Mouse (Mus musculus) erythroblast, embryonic 14.5 days (primary cell): ENCODE data around the gene Hikeshi. TPM values are rescaled to one million over a fixed set of nuclear protein-coding genes. Genes with fewer than 3 reads are reported as not detected.
A peak's percentile ranks its signal among the peaks of the same experiment; 100 is the strongest.

ENCODE experiments used
- H3K27me3 ChIP-seq: 2 replicates; pipeline ENCODE4 v1.6.1; 2012; ENCODE audit warnings: inconsistent platforms; ENCODE audit not compliant: control insufficient read depth
- H3K36me3 ChIP-seq: 2 replicates; pipeline ENCODE4 v1.6.1; 2012; ENCODE audit warnings: mild to moderate bottlenecking, inconsistent platforms; ENCODE audit not compliant: control insufficient read depth
- H3K4me1 ChIP-seq: 2 replicates; pipeline ENCODE4 v1.6.1; 2012; ENCODE audit warnings: inconsistent platforms; ENCODE audit not compliant: control insufficient read depth
- H3K4me3 ChIP-seq: replicated peaks from 2 replicates; pipeline ENCODE3; 2012; ENCODE audit warnings: moderate library complexity, mild to moderate bottlenecking, inconsistent platforms
- H3K9me3 ChIP-seq: 2 replicates; pipeline ENCODE4 v1.6.1; 2012; ENCODE audit warnings: low read length, inconsistent platforms, mixed read lengths; ENCODE audit not compliant: control insufficient read depth
- GATA1 ChIP-seq: IDR thresholded peaks from 2 replicates; pipeline ENCODE4 v1.6.1; 2012; ENCODE audit warnings: low read length, inconsistent platforms, mixed read lengths
- TAL1 ChIP-seq: IDR thresholded peaks from 3 replicates; pipeline ENCODE4 v1.6.1; 2012; ENCODE audit warnings: low read length, inconsistent platforms, mixed read lengths
- polyA plus RNA-seq: library from polyadenylated mRNA; stranded (reverse); fragments of >175 nt; gene quantifications from 2 replicates; pipeline ENCODE4 v1.2.3, GENCODE M21; 2012

Gene Hikeshi
- 1.1 and 2.1 TPM in 2 replicates for polyA plus RNA-seq

DNA sequence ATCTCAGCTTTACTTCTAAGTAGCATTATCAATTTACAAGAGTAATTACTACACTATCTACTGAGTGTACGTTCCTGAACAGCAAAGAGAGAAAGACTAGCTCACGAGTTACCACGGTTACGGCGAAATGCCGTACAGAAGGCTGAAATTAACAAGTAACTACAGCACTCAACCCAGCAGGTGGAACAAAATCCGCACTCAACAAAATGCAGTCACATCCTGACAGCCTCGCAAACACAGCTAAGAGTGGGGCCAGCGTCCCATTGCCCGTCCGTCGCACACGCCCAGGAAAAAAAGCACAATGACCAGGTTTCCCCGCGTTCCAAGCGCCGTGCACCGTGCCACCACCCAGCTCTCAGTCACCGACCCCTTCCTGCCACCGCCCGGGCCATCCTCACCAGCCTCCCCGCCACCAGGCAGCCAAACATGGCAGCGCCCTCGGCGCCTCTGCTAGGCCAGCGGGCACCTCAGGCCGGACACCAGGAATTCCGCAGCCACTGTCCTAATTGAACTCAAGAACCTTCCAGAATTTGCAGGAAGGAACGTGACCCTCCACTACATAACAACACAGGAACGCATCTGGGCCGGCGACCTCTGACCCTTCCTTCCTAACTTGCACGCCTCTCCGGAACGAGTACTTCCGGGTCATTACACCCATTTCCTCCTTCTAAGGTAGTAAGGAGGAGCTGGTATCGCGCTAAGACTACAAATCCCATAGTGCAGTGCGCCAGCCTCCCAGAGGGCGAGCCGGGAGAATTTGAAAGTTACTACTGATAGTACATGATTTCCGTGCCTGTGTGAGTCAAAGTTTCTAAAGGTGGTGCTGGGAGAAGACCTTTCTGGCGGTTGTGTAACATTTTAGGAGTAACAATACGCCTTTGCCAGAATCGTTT is at the start of gene Hikeshi:
Gene Hikeshi, minus strand, starts transcription at position 634 of the 893 bp plus-strand sequence.
- H3K4me3 ChIP-seq = peak within 1 kb of the TSS; percentile 83
- TF ChIP-seq GATA1 (no peak), TAL1 (no peak)
- H3K4me1 ChIP-seq = peaks cover 22% of the 10 kb centered on the region
- no peaks in the 10 kb centered on the region for H3K27me3 ChIP-seq
- no peaks in the 10 kb centered on the region for H3K36me3 ChIP-seq
- H3K9me3 ChIP-seq = no peaks in the 10 kb centered on the region

- no peak overlapping the region for H3K4me3 ChIP-seq
- no peaks in the 10 kb centered on the region for H3K27me3 ChIP-seq
- peaks cover 23% of the 10 kb centered on the region for H3K4me1 ChIP-seq
- TF ChIP-seq TAL1 (no peak), GATA1 (no peak)
- no peaks in the 10 kb centered on the region for H3K36me3 ChIP-seq
- no peaks in the 10 kb centered on the region for H3K9me3 ChIP-seq
Observed at GRCm38 (mm10) chr7:89984421-89984820, 43.4 kb upstream of the Hikeshi start.

DNA sequence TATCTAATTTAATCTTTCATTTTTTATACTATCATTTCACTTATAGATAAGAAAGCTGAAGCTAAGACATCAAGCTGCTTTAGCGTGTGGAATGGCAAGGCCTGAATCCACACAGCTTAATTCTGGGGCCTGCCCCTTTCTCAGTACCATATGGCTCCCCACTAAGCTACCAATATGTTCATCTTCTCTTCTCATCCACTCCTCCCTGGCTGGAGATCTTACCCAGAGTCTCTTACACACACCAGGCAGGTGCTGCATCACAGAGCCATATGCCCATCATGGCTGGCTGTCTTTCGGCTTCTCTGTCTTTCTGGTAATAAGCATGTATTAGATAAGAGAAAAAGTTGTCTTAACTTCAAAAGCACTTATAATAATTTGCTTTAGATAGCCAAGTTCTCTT is 42.4 kb upstream of the Hikeshi start:
- Histone ChIP-seq H3K36me3 (peaks cover 3% of the 10 kb centered on the region), H3K9me3 (no peaks in the 10 kb centered on the region), H3K4me1 (peaks cover 32% of the 10 kb centered on the region), H3K27me3 (no peaks in the 10 kb centered on the region), H3K4me3 (no peak overlapping the region)
- TF ChIP-seq GATA1 (no peak), TAL1 (no peak)

- no peaks in the 10 kb centered on the region for H3K27me3 ChIP-seq
Observed at GRCm38 (mm10) chr7:89981557-89981956, 40.6 kb upstream of the Hikeshi start.

GRCm38 (mm10) chr7:89980485-89981422 is 39.8 kb upstream of the Hikeshi start, which contains the start of gene Eed:
Gene Eed, minus strand, starts transcription at chr7:89980983.
- H3K9me3 ChIP-seq = no peaks in the 10 kb centered on the region
- peaks cover 36% of the 10 kb centered on the region for H3K4me1 ChIP-seq
- TF ChIP-seq GATA1 (no peak), TAL1 (no peak)
- H3K4me3 ChIP-seq = peak within 1 kb of the TSS; percentile 100
- no peaks in the 10 kb centered on the region for H3K27me3 ChIP-seq
- H3K36me3 ChIP-seq = peaks cover 28% of the 10 kb centered on the region

More at GRCm38 (mm10) chr7:89981557-89981956, 40.6 kb upstream of the Hikeshi start:
- peaks cover 41% of the 10 kb centered on the region for H3K4me1 ChIP-seq
- H3K4me3 ChIP-seq = peak overlapping the region; percentile 100
- peaks cover 20% of the 10 kb centered on the region for H3K36me3 ChIP-seq
- no peak for TF ChIP-seq GATA1
- no peak for TF ChIP-seq TAL1
- no peaks in the 10 kb centered on the region for H3K9me3 ChIP-seq

GRCm38 (mm10) chr7:89980133-89980484 is 39.1 kb upstream of the Hikeshi start:
- H3K36me3 ChIP-seq = peaks cover 35% of the 10 kb centered on the region
- H3K9me3 ChIP-seq = no peaks in the 10 kb centered on the region
- no peaks in the 10 kb centered on the region for H3K27me3 ChIP-seq
- TF ChIP-seq GATA1 = no peak
- no peak for TF ChIP-seq TAL1
- H3K4me3 ChIP-seq = peak overlapping the region; percentile 100
- peaks cover 36% of the 10 kb centered on the region for H3K4me1 ChIP-seq

GRCm38 (mm10) chr7:89979432-89980130 is 38.6 kb upstream of the Hikeshi start:
- Histone ChIP-seq H3K4me1 (peaks cover 36% of the 10 kb centered on the region), H3K9me3 (no peaks in the 10 kb centered on the region), H3K36me3 (peaks cover 38% of the 10 kb centered on the region), H3K27me3 (no peaks in the 10 kb centered on the region), H3K4me3 (peak overlapping the region; percentile 100)
- TF ChIP-seq TAL1 (no peak), GATA1 (no peak)

- TF ChIP-seq TAL1 = no peak
- no peak for TF ChIP-seq GATA1
Observed at GRCm38 (mm10) chr7:89976796-89977195, 35.8 kb upstream of the Hikeshi start.

More at GRCm38 (mm10) chr7:89976796-89977195, 35.8 kb upstream of the Hikeshi start:
- Histone ChIP-seq H3K36me3 (peaks cover 65% of the 10 kb centered on the region), H3K27me3 (no peaks in the 10 kb centered on the region), H3K4me1 (peaks cover 28% of the 10 kb centered on the region), H3K4me3 (no peak overlapping the region), H3K9me3 (peaks cover 3% of the 10 kb centered on the region)
